Mouse (Mus musculus) intestine, postnatal 0 days (tissue): ENCODE data around the gene Baz1b. TPM values are rescaled to one million over a fixed set of nuclear protein-coding genes. Genes with fewer than 3 reads are reported as not detected.

Experiments
- ATAC-seq: fragments of 200-750 bp; cut with Nextera tagmentation; 2 replicates; pipeline ENCODE4 v1.8.0; 2017; ENCODE audit warnings: mild to moderate bottlenecking, moderate TSS enrichment, moderate library complexity
- H3K27ac ChIP-seq: fragments of 300-500 bp; sonication (generic); 2 replicates; pipeline ENCODE4 v1.5.1; 2014; ENCODE audit warnings: mild to moderate bottlenecking, low read depth, low read length, moderate library complexity
- H3K27me3 ChIP-seq: fragments of 300-500 bp; sonication (generic); replicated peaks from 2 replicates; pipeline ENCODE4 v1.6.1; 2014; ENCODE audit warnings: low read length, mixed read lengths; ENCODE audit not compliant: control insufficient read depth, insufficient read depth
- H3K36me3 ChIP-seq: fragments of 300-500 bp; sonication (generic); 2 replicates; pipeline ENCODE4 v1.6.1; 2014; ENCODE audit warnings: mild to moderate bottlenecking, moderate library complexity; ENCODE audit not compliant: control insufficient read depth, insufficient read depth
- H3K4me1 ChIP-seq: fragments of 300-500 bp; sonication (generic); replicated peaks from 2 replicates; pipeline ENCODE4 v1.6.1; 2014; ENCODE audit warnings: antibody characterized with exemption, low read length, mixed read lengths; ENCODE audit not compliant: control insufficient read depth, insufficient read depth
- H3K4me2 ChIP-seq: fragments of 300-500 bp; sonication (generic); replicated peaks from 2 replicates; pipeline ENCODE4 v1.6.1; 2014; ENCODE audit warnings: low read depth, mild to moderate bottlenecking, moderate library complexity
- H3K4me3 ChIP-seq: fragments of 300-500 bp; sonication (generic); 2 replicates; pipeline ENCODE4 v1.5.1; 2014; ENCODE audit warnings: low read depth, low read length
- H3K9ac ChIP-seq: fragments of 300-500 bp; sonication (generic); 2 replicates; pipeline ENCODE4 v1.6.1; 2014; ENCODE audit warnings: mild to moderate bottlenecking, low read depth, low read length
- H3K9me3 ChIP-seq: fragments of 300-500 bp; sonication (generic); 2 replicates; pipeline ENCODE4 v1.6.1; 2016; ENCODE audit warnings: mixed run types; ENCODE audit not compliant: control insufficient read depth
- CTCF ChIP-seq: sonication (generic); IDR thresholded peaks from 2 replicates; pipeline ENCODE4 v1.5.1; 2016; ENCODE audit warnings: low read depth, mild to moderate bottlenecking, control low read depth, antibody characterized with exemption, moderate library complexity
- WGBS: fragments of 180-500 bp; shearing (Covaris S2); extraction: QIAGEN DNeasy Blood & Tissue Kit; methylation state at CpG from one replicate; pipeline ENCODE4 v1.1.7; 2014; 5-methylcytosine and 5-hydroxymethylcytosine counted together
- polyA plus RNA-seq: library from polyadenylated mRNA; unstranded; fragments of >200 nt; fragmentation: Nextera tagmentation; extraction: Ambion mirVana; gene quantifications from 2 replicates; pipeline ENCODE4 v1.2.1, GENCODE M21; 2015

Gene Baz1b
- polyA plus RNA-seq, 1 experiment from 2014 or later = 11.0 TPM

- no peaks in the 10 kb centered on the region for H3K4me1 ChIP-seq
- H3K9ac ChIP-seq = no peak overlapping the region
- H3K27me3 ChIP-seq = no peaks in the 10 kb centered on the region
- H3K4me3 ChIP-seq = no peak overlapping the region
- 40% methylated on average over 8 of the region's 8 CpGs for WGBS
- H3K9me3 ChIP-seq = no peaks in the 10 kb centered on the region
- no peak overlapping the region for H3K4me2 ChIP-seq
- peaks cover 41% of the 10 kb centered on the region for H3K36me3 ChIP-seq
- peak; percentile 36; the same call in 1 of the 2 replicates for TF ChIP-seq CTCF
- ATAC-seq = no peak
- peak overlapping the region; percentile 35 for H3K27ac ChIP-seq
Observed at GRCm38 (mm10) chr5:135183131-135183861, 3.8 kb upstream of the Baz1b start.

DNA sequence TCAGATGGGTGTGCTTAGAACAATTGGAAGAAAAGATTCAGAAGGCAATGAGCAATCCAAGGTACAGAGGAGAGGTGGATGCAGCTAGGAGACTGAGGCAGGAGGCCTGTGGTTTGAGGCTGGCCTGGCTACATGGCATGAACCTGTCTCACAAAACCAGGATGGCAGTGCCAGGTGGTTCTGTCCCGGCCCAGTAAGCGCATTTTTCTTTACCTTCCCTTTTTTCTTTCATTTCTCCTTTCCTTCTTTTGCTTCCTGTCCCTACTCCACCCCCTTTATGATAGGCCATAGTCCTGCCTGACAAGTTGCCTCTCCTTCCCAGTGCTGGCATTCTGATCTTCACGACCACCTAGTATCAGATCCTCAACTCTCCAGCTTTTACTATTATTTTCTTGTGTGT lies 2.0 kb upstream of the Baz1b start:
- no peak overlapping the region for H3K4me2 ChIP-seq
- H3K27me3 ChIP-seq = no peaks in the 10 kb centered on the region
- no peak overlapping the region for H3K4me3 ChIP-seq
- WGBS = 75% methylated on average over 3 of the region's 3 CpGs
- H3K27ac ChIP-seq = no peak overlapping the region
- peaks cover 6% of the 10 kb centered on the region; the same call in 1 of the 2 replicates for H3K4me1 ChIP-seq
- ATAC-seq = no peak
- H3K9me3 ChIP-seq = no peaks in the 10 kb centered on the region
- no peak overlapping the region for H3K9ac ChIP-seq
- TF ChIP-seq CTCF = no peak
- H3K36me3 ChIP-seq = peaks cover 24% of the 10 kb centered on the region

GRCm38 (mm10) chr5:135185596-135185995 lies 1.5 kb upstream of the Baz1b start:
- no peak overlapping the region for H3K4me2 ChIP-seq
- no peaks in the 10 kb centered on the region for H3K27me3 ChIP-seq
- peaks cover 19% of the 10 kb centered on the region for H3K36me3 ChIP-seq
- peaks cover 6% of the 10 kb centered on the region; the same call in 1 of the 2 replicates for H3K4me1 ChIP-seq
- no peaks in the 10 kb centered on the region for H3K9me3 ChIP-seq
- H3K4me3 ChIP-seq = no peak overlapping the region
- no peak overlapping the region for H3K27ac ChIP-seq
- WGBS = 43% methylated on average over 3 of the region's 3 CpGs
- TF ChIP-seq CTCF = peak; percentile 58
- H3K9ac ChIP-seq = no peak overlapping the region
- no peak for ATAC-seq

DNA sequence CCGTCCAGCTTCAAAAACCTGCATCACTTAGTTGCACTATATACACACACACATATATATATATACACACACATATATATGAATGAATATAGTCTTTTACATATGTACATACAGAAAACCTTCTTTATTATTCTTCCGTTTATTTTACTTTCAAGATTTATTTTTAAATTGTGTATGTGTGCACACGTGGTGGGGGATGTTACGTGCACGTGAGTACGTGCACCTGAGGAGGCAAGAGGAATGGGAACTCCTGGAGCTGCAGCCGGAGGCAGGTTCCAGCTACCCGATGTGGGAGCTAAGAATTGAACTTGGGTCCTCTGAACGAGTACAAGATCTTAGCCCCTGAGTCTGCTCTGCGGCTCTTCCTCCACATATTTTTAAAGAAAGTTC lies 838 bp upstream of the Baz1b start:
- Histone ChIP-seq H3K36me3 (peaks cover 12% of the 10 kb centered on the region), H3K4me2 (peak overlapping the region; percentile 78), H3K9me3 (no peaks in the 10 kb centered on the region), H3K4me3 (peak overlapping the region; percentile 100), H3K4me1 (peaks cover 6% of the 10 kb centered on the region; the same call in 1 of the 2 replicates), H3K27me3 (no peaks in the 10 kb centered on the region), H3K9ac (peak overlapping the region; percentile 46), H3K27ac (peak overlapping the region; percentile 94)
- TF ChIP-seq CTCF = no peak
- no peak for ATAC-seq
- 20% methylated on average over 10 of the region's 10 CpGs for WGBS

GRCm38 (mm10) chr5:135187349-135188213 lies 517 bp downstream of the Baz1b start:
- H3K4me3 ChIP-seq = peak overlapping the region; percentile 100
- ATAC-seq = peak; percentile 42
- TF ChIP-seq CTCF = no peak
- WGBS = under 1% methylated on average over 94 of the region's 102 CpGs
- H3K9ac ChIP-seq = peak overlapping the region; percentile 94
- H3K36me3 ChIP-seq = no peaks in the 10 kb centered on the region; the same call in none of the 2 replicates
- no peaks in the 10 kb centered on the region for H3K9me3 ChIP-seq
- peak overlapping the region; percentile 94 for H3K27ac ChIP-seq
- H3K4me1 ChIP-seq = peaks cover 6% of the 10 kb centered on the region; the same call in 1 of the 2 replicates
- H3K4me2 ChIP-seq = peak overlapping the region; percentile 78
- H3K27me3 ChIP-seq = no peaks in the 10 kb centered on the region

DNA sequence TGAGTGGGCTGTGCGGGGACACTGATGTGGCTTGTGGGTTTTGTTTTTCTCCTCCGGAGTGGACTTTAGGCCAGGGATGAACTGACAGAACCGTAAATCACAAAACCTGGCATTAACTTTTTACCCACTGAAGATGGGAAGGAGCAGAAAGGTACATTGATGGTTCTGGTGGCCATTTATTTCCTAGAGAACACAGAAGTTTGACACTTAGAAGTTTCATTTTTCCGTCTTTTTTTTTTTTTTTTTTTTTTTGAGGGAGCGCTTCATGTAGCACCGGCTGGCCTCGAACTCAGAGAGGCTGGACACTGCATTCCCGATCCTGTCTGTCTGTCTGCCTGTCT lies 1.1 kb downstream of the Baz1b start:
- H3K9me3 ChIP-seq = no peaks in the 10 kb centered on the region
- no peak for ATAC-seq
- no peaks in the 10 kb centered on the region for H3K27me3 ChIP-seq
- no peaks in the 10 kb centered on the region; the same call in none of the 2 replicates for H3K36me3 ChIP-seq
- peak overlapping the region; percentile 100 for H3K4me3 ChIP-seq
- WGBS = 1% methylated on average over 8 of the region's 8 CpGs
- peak overlapping the region; percentile 78 for H3K4me2 ChIP-seq
- H3K4me1 ChIP-seq = peaks cover 6% of the 10 kb centered on the region; the same call in 1 of the 2 replicates
- TF ChIP-seq CTCF = no peak
- H3K27ac ChIP-seq = peak overlapping the region; percentile 94; the same call in 1 of the 2 replicates
- peak overlapping the region; percentile 94 for H3K9ac ChIP-seq
